Mouse (Mus musculus) left cerebral cortex, adult 8-10 months (tissue): Measurements from ENCODE around the gene Gnat1. TPM values are rescaled to one million over a fixed set of nuclear protein-coding genes. Genes with fewer than 3 reads are reported as not detected.

Source experiments
- DNase-seq, 2 experiments: peaks; one replicate each; pipeline ENCODE4 v3.0.0; 2022; ENCODE audit warnings: low spot score in 2 of 2
- total RNA-seq, 4 experiments: library from RNA; stranded (reverse); gene quantifications; 2 replicates each; pipeline ENCODE4 v1.2.4; 2022

Gnat1 gene
- total RNA-seq, 4 experiments from 2014 or later = 0.32 to 1.0 (median 0.62) TPM

GRCm38 (mm10) chr9:107646975-107647374 lies 32.5 kb downstream of the Gnat1 start:
- no peak for DNase-seq

- DNase-seq = no peak
These were observed 33.9 kb downstream of the Gnat1 start for GRCm38 (mm10) chr9:107645577-107645976.

GRCm38 (mm10) chr9:107645153-107645510 lies 34.4 kb downstream of the Gnat1 start:
- DNase-seq = no peak

- peak; percentile 82 to 90 for DNase-seq
These were observed 34.9 kb downstream of the Gnat1 start for GRCm38 (mm10) chr9:107644495-107645152.

- DNase-seq = no peak
These were observed 35.8 kb downstream of the Gnat1 start for GRCm38 (mm10) chr9:107643544-107644214.

- no peak for DNase-seq
These were observed 37.8 kb downstream of the Gnat1 start for GRCm38 (mm10) chr9:107641666-107642065.

- DNase-seq = no peak
These were observed 39.2 kb downstream of the Gnat1 start for GRCm38 (mm10) chr9:107640257-107640772.

- DNase-seq = no peak
These were observed 42.4 kb downstream of the Gnat1 start for GRCm38 (mm10) chr9:107637070-107637469.

GRCm38 (mm10) chr9:107635279-107636028 lies 44.1 kb downstream of the Gnat1 start, which contains the start of gene Gnai2:
Gene Gnai2, minus strand, starts transcription at chr9:107635367.
- DNase-seq = peak; percentile 81 to 93

GRCm38 (mm10) chr9:107634406-107635278 lies 44.9 kb downstream of the Gnat1 start:
- no peak for DNase-seq

- no peak for DNase-seq
These were observed 45.7 kb downstream of the Gnat1 start for GRCm38 (mm10) chr9:107633661-107634405.

- peak in 1 of 2 experiments; percentile 74 for DNase-seq
These were observed 46.3 kb downstream of the Gnat1 start for GRCm38 (mm10) chr9:107633091-107633660.

GRCm38 (mm10) chr9:107632478-107632877 lies 47.0 kb downstream of the Gnat1 start:
- DNase-seq = no peak

GRCm38 (mm10) chr9:107631861-107632260 lies 47.7 kb downstream of the Gnat1 start:
- no peak for DNase-seq

- no peak for DNase-seq
These were observed 48.1 kb downstream of the Gnat1 start for GRCm38 (mm10) chr9:107631311-107631826.

GRCm38 (mm10) chr9:107630576-107630975 lies 48.9 kb downstream of the Gnat1 start:
- DNase-seq = peak in 1 of 2 experiments; percentile 64

- no peak for DNase-seq
These were observed 49.5 kb downstream of the Gnat1 start for GRCm38 (mm10) chr9:107629901-107630425.

- no peak for DNase-seq
These were observed 50.1 kb downstream of the Gnat1 start for GRCm38 (mm10) chr9:107629411-107629730.

GRCm38 (mm10) chr9:107628721-107629410 lies 50.6 kb downstream of the Gnat1 start:
- DNase-seq = no peak
